Mouse (Mus musculus) adipose tissue, adult 10 weeks (tissue): ENCODE data around the gene Kcns3. TPM values are rescaled to one million over a fixed set of nuclear protein-coding genes. Genes with fewer than 3 reads are reported as not detected.

Source experiments
- polyA plus RNA-seq: library from polyadenylated mRNA; stranded (reverse); fragments of 350-450 nt; fragmentation: Illumina TruSeq; extraction: RNeasy Lipid Tissue Mini Kit (QIAGEN cat#74804); gene quantifications from one replicate; pipeline ENCODE4 v1.2.3, GENCODE M21; 2014; ENCODE audit warnings: low read depth, low replicate concordance

The Kcns3 gene
- polyA plus RNA-seq, result 16.5 TPM

GRCm38 (mm10) chr12:11151015-11151414 is at the start of gene Kcns3:
TSS of gene Kcns3 (minus strand) at chr12:11151056.

Other genes with a start within 250 kb of the Kcns3 start
- not detected for gene Msgn1, start 57.9 kb upstream of the Kcns3 start, polyA plus RNA-seq
- 2.1 TPM for gene Gen1, start 114.7 kb upstream of the Kcns3 start, polyA plus RNA-seq
- 28.2 TPM for gene Smc6, start 114.8 kb upstream of the Kcns3 start, polyA plus RNA-seq